Mouse (Mus musculus) lung, adult 2 months (tissue): Measurements from ENCODE around the gene Tat.

ENCODE experiments used
- CTCF ChIP-seq: fragments of 200-500 bp; IDR thresholded peaks from 2 replicates; pipeline ENCODE4 v1.5.1; 2011; ENCODE audit warnings: mild to moderate bottlenecking, low read length, control low read depth; ENCODE audit not compliant: insufficient read depth
- POLR2A ChIP-seq: fragments of 200-500 bp; IDR thresholded peaks from 2 replicates; pipeline ENCODE4 v1.6.1; 2011; ENCODE audit warnings: low read depth, mild to moderate bottlenecking, control low read depth, low read length, borderline replicate concordance; ENCODE audit errors: extremely low read depth

DNA sequence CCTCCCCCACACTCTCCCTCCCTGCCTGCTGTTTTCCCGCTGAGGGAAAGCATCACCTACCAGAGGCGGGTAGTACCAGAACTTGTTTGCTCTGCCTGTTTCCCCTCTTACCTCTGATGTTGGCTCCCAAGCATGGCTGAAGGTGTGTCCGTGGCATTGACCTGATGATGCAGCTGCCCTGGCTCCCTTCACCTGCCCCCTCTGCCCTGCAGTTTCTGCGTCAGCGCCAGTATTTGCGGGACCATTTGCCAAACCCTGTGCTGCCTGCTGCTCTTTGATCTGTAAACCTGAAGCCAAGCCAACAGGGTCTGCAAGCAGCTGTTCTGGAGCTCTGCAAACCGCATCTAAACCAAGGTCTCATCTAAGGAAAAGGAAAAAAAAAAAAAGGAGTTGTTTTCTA lies 3.9 kb upstream of the Tat start:
- no peak for TF ChIP-seq POLR2A
- no peak for TF ChIP-seq CTCF
